Mouse (Mus musculus): ENCODE results near the gene Slc12a1.

GRCm38 (mm10) chr2:125268876-125269275 lies 116.6 kb downstream of the Slc12a1 start:
- TF ChIP-seq CTCF (conservative IDR thresholded peaks at IDR 0.05; ENCODE audit: low read length) (no peak), NANOG (IDR thresholded peaks at IDR 0.05; ENCODE audit: borderline replicate concordance, low read length) (no peak)
